Mouse (Mus musculus): ENCODE measurements around the gene Gm5751.
A peak's percentile ranks its signal among the peaks of the same experiment; 100 is the strongest.

Gene Gm5751

GRCm38 (mm10) chrX:8900823-8901222 is 26.8 kb downstream of the Gm5751 start:
- no peak overlapping the region for H3K4me3 ChIP-seq (replicated peaks; ENCODE audit: low read length)
- H3K9me3 ChIP-seq (ENCODE audit: low read length), result no peaks in the 10 kb centered on the region

DNA sequence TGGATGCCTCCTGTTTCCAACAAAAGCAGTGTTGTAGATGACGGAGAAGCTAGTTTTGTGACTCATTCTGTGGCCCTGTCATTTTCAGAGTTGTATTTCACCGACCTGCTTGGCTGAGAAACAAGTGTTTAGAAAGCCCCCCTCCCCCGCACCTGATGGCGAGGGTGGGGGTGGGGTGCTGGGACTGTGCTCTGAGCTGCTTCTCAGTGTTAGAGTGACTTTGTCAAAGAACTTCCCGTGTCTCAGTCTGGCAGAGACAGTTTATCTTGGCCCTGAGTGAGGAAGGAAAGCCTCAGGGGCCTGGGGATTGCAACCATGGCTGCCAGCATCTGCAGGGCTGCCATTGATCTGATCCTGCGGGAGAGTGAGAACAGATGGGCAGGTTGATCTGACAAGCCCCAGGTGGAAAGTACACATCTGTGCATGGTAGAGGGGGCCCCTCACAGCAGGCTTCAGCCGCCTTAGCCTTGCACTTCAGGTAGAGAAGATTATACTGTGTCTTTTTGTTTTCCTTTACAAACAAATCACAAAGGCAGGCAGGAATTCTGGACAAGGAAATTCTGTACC is 27.9 kb downstream of the Gm5751 start:
- Histone ChIP-seq H3K4me3 (replicated peaks; ENCODE audit: low read length) (no peak overlapping the region), H3K4me1 (replicated peaks; ENCODE audit: low read depth, low read length) (no peaks in the 10 kb centered on the region), H3K9me3 (ENCODE audit: low read length) (no peaks in the 10 kb centered on the region), H3K36me3 (ENCODE audit: insufficient read depth, low read length) (no peaks in the 10 kb centered on the region), H3K27me3 (ENCODE audit: insufficient read depth, low read length) (no peaks in the 10 kb centered on the region)
- TF ChIP-seq POU5F1 (IDR thresholded peaks at IDR 0.05; ENCODE audit: borderline replicate concordance, low read length), result no peak
- no peak for TF ChIP-seq NANOG (IDR thresholded peaks at IDR 0.05; ENCODE audit: borderline replicate concordance, low read length)
- TF ChIP-seq CTCF (conservative IDR thresholded peaks at IDR 0.05; ENCODE audit: low read length), result no peak

More at GRCm38 (mm10) chrX:8900823-8901222, 26.8 kb downstream of the Gm5751 start:
- Histone ChIP-seq H3K4me1 (replicated peaks; ENCODE audit: low read depth, low read length) (no peaks in the 10 kb centered on the region), H3K36me3 (ENCODE audit: insufficient read depth, low read length) (no peaks in the 10 kb centered on the region), H3K27me3 (ENCODE audit: insufficient read depth, low read length) (no peaks in the 10 kb centered on the region)
- TF ChIP-seq NANOG (IDR thresholded peaks at IDR 0.05; ENCODE audit: borderline replicate concordance, low read length), result no peak
- no peak for TF ChIP-seq CTCF (conservative IDR thresholded peaks at IDR 0.05; ENCODE audit: low read length)
- TF ChIP-seq POU5F1 (IDR thresholded peaks at IDR 0.05; ENCODE audit: borderline replicate concordance, low read length), result no peak

DNA sequence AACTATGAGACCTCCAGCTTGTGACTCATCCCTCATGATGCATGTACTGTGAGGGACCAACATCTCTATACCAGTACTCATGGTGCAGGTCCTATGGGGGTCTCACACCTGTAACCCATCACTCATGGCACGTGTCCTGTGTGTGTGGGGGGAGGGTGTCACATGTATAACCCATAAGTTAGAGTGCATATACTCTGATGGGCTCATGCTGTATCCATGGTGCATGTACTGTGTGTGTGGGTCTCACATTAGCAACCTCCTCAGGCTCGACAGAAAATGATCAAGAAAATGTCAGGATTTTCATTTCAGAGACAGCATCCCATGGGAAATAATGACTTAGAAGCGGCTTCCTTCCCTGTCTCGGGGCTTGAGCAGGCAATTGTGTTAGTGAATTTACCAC is 47.0 kb downstream of the Gm5751 start:
- Histone ChIP-seq H3K4me1 (replicated peaks; ENCODE audit: low read depth, low read length) (no peaks in the 10 kb centered on the region), H3K4me3 (replicated peaks; ENCODE audit: low read length) (no peak overlapping the region), H3K9me3 (ENCODE audit: low read length) (no peaks in the 10 kb centered on the region), H3K27me3 (ENCODE audit: insufficient read depth, low read length) (no peaks in the 10 kb centered on the region), H3K36me3 (ENCODE audit: insufficient read depth, low read length) (no peaks in the 10 kb centered on the region)
- TF ChIP-seq CTCF (conservative IDR thresholded peaks at IDR 0.05; ENCODE audit: low read length), result no peak
- no peak for TF ChIP-seq NANOG (IDR thresholded peaks at IDR 0.05; ENCODE audit: borderline replicate concordance, low read length)
- TF ChIP-seq POU5F1 (IDR thresholded peaks at IDR 0.05; ENCODE audit: borderline replicate concordance, low read length), result no peak

DNA sequence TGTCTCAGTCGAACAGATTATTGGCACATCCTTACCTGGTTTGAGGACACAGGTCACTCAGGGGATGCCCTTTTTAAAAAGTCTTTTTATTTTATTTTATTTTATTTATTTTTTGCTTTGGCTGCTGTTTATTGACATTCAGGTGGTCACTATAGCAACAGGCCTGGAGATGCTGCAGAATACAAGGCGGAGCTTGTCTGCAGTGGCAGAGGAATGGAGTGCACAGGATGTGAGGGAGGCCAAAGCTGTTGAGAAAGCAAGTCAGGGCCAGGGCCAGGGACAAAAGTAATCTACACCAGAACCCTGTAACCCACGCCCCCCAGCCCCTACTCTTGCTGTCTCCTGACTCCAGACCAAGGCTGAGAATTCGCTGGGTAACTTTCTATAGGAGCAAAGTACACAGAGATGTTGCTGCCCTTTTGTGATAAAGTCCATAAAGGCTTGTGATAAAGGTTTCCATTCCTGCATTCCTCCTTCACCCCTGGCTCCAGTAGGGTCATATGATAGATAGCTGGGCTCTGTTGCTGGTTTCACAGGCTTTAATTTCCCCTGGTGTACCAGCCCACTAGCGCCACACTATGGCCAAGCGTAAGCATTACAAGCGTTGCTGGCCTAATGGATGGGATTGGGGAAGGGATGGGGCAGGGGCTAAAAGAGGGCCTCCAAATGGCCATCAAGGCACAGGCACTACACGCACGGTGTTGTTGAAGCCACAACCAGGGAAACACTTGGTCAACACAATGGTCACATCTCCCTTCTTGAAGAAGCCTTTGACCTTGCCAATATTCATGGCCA is 48.0 kb downstream of the Gm5751 start:
- peak; percentile 37 for TF ChIP-seq CTCF (conservative IDR thresholded peaks at IDR 0.05; ENCODE audit: low read length)
- TF ChIP-seq POU5F1 (IDR thresholded peaks at IDR 0.05; ENCODE audit: borderline replicate concordance, low read length), result no peak
- Histone ChIP-seq H3K4me1 (replicated peaks; ENCODE audit: low read depth, low read length) (no peaks in the 10 kb centered on the region), H3K9me3 (ENCODE audit: low read length) (no peaks in the 10 kb centered on the region), H3K4me3 (replicated peaks; ENCODE audit: low read length) (no peak overlapping the region), H3K27me3 (ENCODE audit: insufficient read depth, low read length) (no peaks in the 10 kb centered on the region), H3K36me3 (ENCODE audit: insufficient read depth, low read length) (no peaks in the 10 kb centered on the region)

GRCm38 (mm10) chrX:8927308-8927707 is 53.3 kb downstream of the Gm5751 start:
- no peak overlapping the region for H3K4me3 ChIP-seq (replicated peaks; ENCODE audit: low read length)
- H3K36me3 ChIP-seq (ENCODE audit: insufficient read depth, low read length), result no peaks in the 10 kb centered on the region
- no peak for TF ChIP-seq CTCF (conservative IDR thresholded peaks at IDR 0.05; ENCODE audit: low read length)
- TF ChIP-seq POU5F1 (IDR thresholded peaks at IDR 0.05; ENCODE audit: borderline replicate concordance, low read length), result no peak
- TF ChIP-seq NANOG (IDR thresholded peaks at IDR 0.05; ENCODE audit: borderline replicate concordance, low read length), result no peak
- H3K27me3 ChIP-seq (ENCODE audit: insufficient read depth, low read length), result no peaks in the 10 kb centered on the region
- H3K4me1 ChIP-seq (replicated peaks; ENCODE audit: low read depth, low read length), result no peaks in the 10 kb centered on the region
- H3K9me3 ChIP-seq (ENCODE audit: low read length), result no peaks in the 10 kb centered on the region

Data from E14TG2a.4 (cell line).